Mouse (Mus musculus): ENCODE measurements around the gene Anp32e.

Anp32e gene

DNA sequence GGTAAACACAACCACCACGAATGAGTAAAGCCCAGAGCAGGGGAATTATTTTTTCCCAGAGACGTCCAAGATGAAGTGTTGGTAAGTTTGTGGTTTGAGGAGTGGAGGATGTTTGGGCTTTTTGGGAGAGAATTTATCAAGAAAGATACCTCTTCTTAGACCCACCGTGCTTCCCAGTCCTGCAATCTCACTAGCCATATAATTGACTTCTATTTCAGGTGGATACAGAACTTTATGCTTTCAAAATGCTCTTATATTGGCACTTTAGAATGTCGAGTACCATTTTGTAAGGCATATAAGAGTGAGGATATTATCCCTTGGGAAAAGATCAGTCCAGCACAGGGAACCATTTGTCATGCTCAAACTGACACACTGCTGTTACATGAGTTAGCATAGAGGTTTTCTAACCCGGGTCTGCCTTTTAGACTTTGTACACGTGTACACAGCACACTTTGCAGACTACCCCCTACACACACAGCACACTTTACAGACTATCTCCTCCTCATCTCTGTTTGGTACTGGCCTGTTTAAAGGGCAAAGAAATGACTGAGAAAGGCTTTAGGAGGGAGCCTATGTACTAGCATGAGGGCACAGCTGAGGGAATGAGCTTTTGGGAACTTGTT, 67.5 kb downstream of the Anp32e start:
- in situ Hi-C loops (cut with MseI, MboI), result no loop called here

Data from mouse trophoblast stem cell (cell line).